Mouse (Mus musculus) MEL (cell line): ENCODE measurements around the gene App. TPM values are rescaled to one million over a fixed set of nuclear protein-coding genes. Genes with fewer than 3 reads are reported as not detected.

Source experiments
- DNase-seq: peaks from one replicate; pipeline ENCODE4 v3.0.0; 2011; ENCODE audit warnings: low read depth, low spot score
- H3K27ac ChIP-seq: 2 replicates; pipeline ENCODE4 v1.5.1; 2012; ENCODE audit warnings: low read depth, mild to moderate bottlenecking, control low read depth, low read length, moderate library complexity; ENCODE audit not compliant: control insufficient read depth
- H3K27me3 ChIP-seq, 2 experiments: fragments of 150-350 bp in 1 of 2; sonication (generic) in 1 of 2; 2 replicates each; pipeline ENCODE4 v1.6.1; 2012; ENCODE audit warnings: low read length in 2 of 2, mild to moderate bottlenecking in 2 of 2, improper control_type of control experiment in 1 of 2, moderate library complexity in 1 of 2; ENCODE audit not compliant: insufficient read depth in 2 of 2, control insufficient read depth in 1 of 2
- H3K36me3 ChIP-seq, 2 experiments: 2 replicates each; pipeline ENCODE4 v1.6.1; 2012 to 2014; ENCODE audit warnings: low read length in 2 of 2, improper control_type of control experiment in 1 of 2, inconsistent platforms in 1 of 2, mild to moderate bottlenecking in 1 of 2; ENCODE audit not compliant: insufficient read depth in 2 of 2, control insufficient read depth in 1 of 2
- H3K4me1 ChIP-seq, 2 experiments: fragments of 150-350 bp in 1 of 2; sonication (generic) in 1 of 2; 2 replicates each; pipeline ENCODE4 v1.6.1; 2012; ENCODE audit warnings: low read length in 2 of 2, improper control_type of control experiment in 1 of 2, mild to moderate bottlenecking in 1 of 2; ENCODE audit not compliant: insufficient read depth in 2 of 2, control insufficient read depth in 1 of 2
- H3K4me3 ChIP-seq, 2 experiments: fragments of 150-350 bp in 1 of 2; sonication (generic) in 1 of 2; 2 replicates each; pipeline ENCODE4 v1.5.1; 2012; ENCODE audit warnings: low read depth in 2 of 2, low read length in 2 of 2, mild to moderate bottlenecking in 2 of 2, moderate library complexity in 2 of 2, control low read depth in 1 of 2, improper control_type of control experiment in 1 of 2; ENCODE audit not compliant: control insufficient read depth in 1 of 2, insufficient read depth in 1 of 2
- H3K79me2 ChIP-seq: 2 replicates; pipeline ENCODE4 v1.6.1; 2012; ENCODE audit warnings: mild to moderate bottlenecking, low read length, moderate library complexity; ENCODE audit not compliant: control insufficient read depth, poor library complexity, insufficient read depth
- H3K9ac ChIP-seq: 2 replicates; pipeline ENCODE4 v1.6.1; 2012; ENCODE audit warnings: low read depth, mild to moderate bottlenecking, control low read depth, low read length, moderate library complexity; ENCODE audit not compliant: control insufficient read depth, poor library complexity, severe bottlenecking
- H3K9me3 ChIP-seq: fragments of 150-350 bp; sonication (generic); replicated peaks from 2 replicates; pipeline ENCODE4 v1.6.1; 2012; ENCODE audit warnings: mild to moderate bottlenecking, low read length, improper control_type of control experiment, moderate library complexity; ENCODE audit not compliant: insufficient read depth
- CHD1 ChIP-seq: IDR thresholded peaks from 2 replicates; pipeline ENCODE4 v1.6.1; 2012; ENCODE audit warnings: low read depth, mild to moderate bottlenecking, inconsistent platforms, low read length, improper control_type of control experiment
- CHD2 ChIP-seq: IDR thresholded peaks from 2 replicates; pipeline ENCODE4 v1.6.1; 2011; ENCODE audit warnings: low read length, improper control_type of control experiment
- EP300 ChIP-seq, 2 experiments: IDR thresholded peaks; 2 replicates each; pipeline ENCODE4 v1.6.1; 2011; ENCODE audit warnings: improper control_type of control experiment in 2 of 2, low read length in 2 of 2, low read depth in 1 of 2, mild to moderate bottlenecking in 1 of 2
- ETS1 ChIP-seq: IDR thresholded peaks from 2 replicates; pipeline ENCODE4 v1.6.1; 2012; ENCODE audit warnings: low read depth, mild to moderate bottlenecking, inconsistent platforms, low read length, improper control_type of control experiment, moderate library complexity
- HCFC1 ChIP-seq: IDR thresholded peaks from 2 replicates; pipeline ENCODE4 v1.6.1; 2012; ENCODE audit warnings: low read depth, mild to moderate bottlenecking, inconsistent platforms, low read length, improper control_type of control experiment, moderate library complexity
- MAFK ChIP-seq: IDR thresholded peaks from 2 replicates; pipeline ENCODE4 v1.6.1; 2011; ENCODE audit warnings: low read depth, mild to moderate bottlenecking, low read length, improper control_type of control experiment, borderline replicate concordance
- POLR2A ChIP-seq, 2 experiments: IDR thresholded peaks; 2 replicates each; pipeline ENCODE4 v1.6.1; 2011 to 2012; ENCODE audit warnings: low read length in 2 of 2, mild to moderate bottlenecking in 2 of 2, control low read depth in 1 of 2, improper control_type of control experiment in 1 of 2, low read depth in 1 of 2, moderate library complexity in 1 of 2; ENCODE audit not compliant: control insufficient read depth in 1 of 2, insufficient read depth in 1 of 2, poor library complexity in 1 of 2
- POLR2AphosphoS2 ChIP-seq: IDR thresholded peaks from 2 replicates; pipeline ENCODE4 v1.6.1; 2011; ENCODE audit warnings: low read length, improper control_type of control experiment
- RAD21 ChIP-seq: IDR thresholded peaks from 2 replicates; pipeline ENCODE4 v1.6.1; 2011; ENCODE audit warnings: mild to moderate bottlenecking, low read depth, low read length, improper control_type of control experiment
- SMC3 ChIP-seq: IDR thresholded peaks from 2 replicates; pipeline ENCODE4 v1.6.1; 2011; ENCODE audit warnings: low read depth, low read length, improper control_type of control experiment
- TCF12 ChIP-seq: IDR thresholded peaks from 2 replicates; pipeline ENCODE4 v1.6.1; 2014; ENCODE audit warnings: low read depth, mild to moderate bottlenecking, inconsistent platforms, low read length, improper control_type of control experiment, moderate library complexity
- UBTF ChIP-seq: IDR thresholded peaks from 2 replicates; pipeline ENCODE4 v1.6.1; 2012; ENCODE audit warnings: low read depth, mild to moderate bottlenecking, inconsistent platforms, low read length, improper control_type of control experiment, moderate library complexity, borderline replicate concordance; ENCODE audit not compliant: insufficient read depth
- USF1 ChIP-seq: IDR thresholded peaks from 2 replicates; pipeline ENCODE4 v1.6.1; 2014; ENCODE audit warnings: low read depth, mild to moderate bottlenecking, inconsistent platforms, low read length, improper control_type of control experiment, moderate library complexity
- ZC3H11A ChIP-seq: IDR thresholded peaks from 2 replicates; pipeline ENCODE4 v1.6.1; 2012; ENCODE audit warnings: low read depth, mild to moderate bottlenecking, inconsistent platforms, low read length, improper control_type of control experiment
- ZMIZ1 ChIP-seq: IDR thresholded peaks from 2 replicates; pipeline ENCODE4 v1.6.1; 2012; ENCODE audit warnings: low read depth, mild to moderate bottlenecking, inconsistent platforms, low read length, improper control_type of control experiment, moderate library complexity
- polyA plus RNA-seq, 2 experiments: library from polyadenylated mRNA; stranded (reverse) in 1 of 2; unstranded in 1 of 2; fragments of >175 nt in 1 of 2; fragments of >200 nt in 1 of 2; gene quantifications; 2 replicates each; pipeline versions ENCODE4 v1.2.1 to v1.2.4; 2012; ENCODE audit warnings: low replicate concordance in 2 of 2, low read depth in 1 of 2; ENCODE audit not compliant: insufficient read length in 2 of 2, insufficient read depth in 1 of 2, missing spikeins in 1 of 2
- total RNA-seq: library from RNA; depleted of rRNA; stranded (reverse); fragments of 300-350 nt; gene quantifications from 2 replicates; pipeline ENCODE4 v1.2.3, GENCODE M21; 2012

App gene
- total and polyA plus RNA-seq, 3 experiments = not detected

DNA sequence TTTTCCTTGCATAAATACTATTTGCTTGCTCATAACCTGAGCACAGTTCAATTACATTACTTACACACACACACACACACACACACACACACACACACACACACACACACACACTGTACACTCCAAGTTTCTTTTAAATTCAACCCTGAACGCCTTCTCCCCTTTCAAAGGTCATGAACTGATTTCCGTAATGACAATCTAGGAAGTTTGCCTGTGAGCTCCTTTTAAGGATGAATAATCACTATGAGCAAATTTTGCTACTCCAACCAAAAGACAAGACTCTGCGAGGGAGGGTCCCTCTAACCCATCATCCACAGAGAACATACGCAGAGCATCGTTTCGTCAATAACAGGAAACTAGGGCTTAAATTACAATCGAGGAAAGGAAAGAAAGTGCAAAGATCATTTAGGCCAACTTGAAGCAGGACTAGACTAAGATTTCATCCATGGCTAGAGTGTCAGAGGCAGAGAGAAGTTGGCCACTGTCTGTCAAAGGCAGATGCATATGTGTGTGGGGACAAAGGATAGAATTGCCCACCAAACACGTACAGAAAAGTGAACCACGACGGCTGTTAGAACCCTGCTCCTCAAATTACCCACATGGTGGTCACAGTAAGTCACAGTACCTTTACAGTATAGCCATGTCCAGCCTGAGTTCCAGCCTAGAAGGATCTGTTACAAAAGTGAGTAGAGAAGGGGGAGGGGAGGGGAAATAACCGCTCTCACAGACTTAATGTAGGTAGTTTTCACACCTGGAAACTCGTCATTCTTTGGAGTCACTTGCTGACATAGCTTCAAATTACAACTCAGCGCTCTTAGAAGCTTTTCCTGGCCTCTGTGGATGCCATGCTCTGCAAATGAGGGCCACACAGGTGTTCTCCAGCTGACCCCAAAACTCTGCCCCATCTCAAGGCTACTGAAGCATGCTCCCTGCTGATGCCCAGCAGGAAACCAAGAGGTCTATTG, 44.6 kb downstream of the App start:
- H3K27ac ChIP-seq = no peak overlapping the region
- H3K27me3 ChIP-seq = no peaks in the 10 kb centered on the region
- H3K36me3 ChIP-seq = no peaks in the 10 kb centered on the region
- DNase-seq = no peak
- H3K4me3 ChIP-seq = no peak overlapping the region
- no peak overlapping the region for H3K9ac ChIP-seq
- no peak for TF ChIP-seq USF1
- no peak for TF ChIP-seq HCFC1
- no peak for TF ChIP-seq MAFK
- no peak for TF ChIP-seq CHD2
- TF ChIP-seq POLR2A (IDR thresholded peaks at IDR 0.05; ENCODE audit: control insufficient read depth in 1 of 2, insufficient read depth in 1 of 2, low read depth in 1 of 2, low read length in 2 of 2, poor library complexity in 1 of 2) = no peak
- TF ChIP-seq UBTF = no peak
- no peak for TF ChIP-seq CHD1
- no peak for TF ChIP-seq SMC3
- no peak for TF ChIP-seq TCF12
- no peaks in the 10 kb centered on the region for H3K9me3 ChIP-seq
- no peaks in the 10 kb centered on the region for H3K79me2 ChIP-seq
- no peaks in the 10 kb centered on the region for H3K4me1 ChIP-seq

- Histone ChIP-seq H3K27ac (no peak overlapping the region), H3K4me3 (no peak overlapping the region), H3K36me3 (no peaks in the 10 kb centered on the region), H3K79me2 (no peaks in the 10 kb centered on the region), H3K4me1 (no peaks in the 10 kb centered on the region), H3K9ac (no peak overlapping the region), H3K27me3 (no peaks in the 10 kb centered on the region), H3K9me3 (no peaks in the 10 kb centered on the region)
- no peak for DNase-seq
- TF ChIP-seq POLR2AphosphoS2 = no peak
- TF ChIP-seq SMC3 = no peak
Measured at GRCm38 (mm10) chr16:85128347-85128664, 45.3 kb downstream of the App start.

- TF ChIP-seq ETS1 (no peak), HCFC1 (no peak), RAD21 (no peak), ZMIZ1 (no peak), POLR2A (IDR thresholded peaks at IDR 0.05; ENCODE audit: control insufficient read depth in 1 of 2, insufficient read depth in 1 of 2, low read depth in 1 of 2, low read length in 2 of 2, poor library complexity in 1 of 2) (no peak), EP300 (IDR thresholded peaks at IDR 0.05; ENCODE audit: low read depth in 1 of 2, low read length in 2 of 2) (no peak), ZC3H11A (no peak), SMC3 (no peak)
- no peaks in the 10 kb centered on the region for H3K9me3 ChIP-seq
- DNase-seq = no peak
- H3K4me1 ChIP-seq = no peaks in the 10 kb centered on the region
- H3K27me3 ChIP-seq = no peaks in the 10 kb centered on the region
- H3K36me3 ChIP-seq = no peaks in the 10 kb centered on the region
- no peak overlapping the region for H3K4me3 ChIP-seq
- no peak overlapping the region for H3K27ac ChIP-seq
- H3K79me2 ChIP-seq = no peaks in the 10 kb centered on the region
- no peak overlapping the region for H3K9ac ChIP-seq
Measured at GRCm38 (mm10) chr16:85127661-85128346, 45.8 kb downstream of the App start.
